Mouse (Mus musculus): ENCODE results near the gene Slc7a8. TPM values are rescaled to one million over a fixed set of nuclear protein-coding genes. Genes with fewer than 3 reads are reported as not detected.

Gene Slc7a8
- total RNA-seq, 2 experiments from 2014 or later: 6.5 to 8.8 TPM

- no peak for DNase-seq (ENCODE audit: low spot score in 2 of 2)
These were observed 44.1 kb downstream of the Slc7a8 start for GRCm38 (mm10) chr14:54737634-54738033.

- DNase-seq (ENCODE audit: low spot score in 2 of 2): no peak
These were observed 44.9 kb downstream of the Slc7a8 start for GRCm38 (mm10) chr14:54736555-54737552.

GRCm38 (mm10) chr14:54735221-54735620 lies 46.5 kb downstream of the Slc7a8 start:
- DNase-seq (ENCODE audit: low spot score in 2 of 2): no peak

- DNase-seq (ENCODE audit: low spot score in 2 of 2): no peak
These were observed 47.7 kb downstream of the Slc7a8 start for GRCm38 (mm10) chr14:54734004-54734403.

- DNase-seq (ENCODE audit: low spot score in 2 of 2): no peak
These were observed 49.5 kb downstream of the Slc7a8 start for GRCm38 (mm10) chr14:54732206-54732605.

GRCm38 (mm10) chr14:54730305-54730704 lies 51.4 kb downstream of the Slc7a8 start:
- no peak for DNase-seq (ENCODE audit: low spot score in 2 of 2)

GRCm38 (mm10) chr14:54728823-54729653 lies 52.7 kb downstream of the Slc7a8 start:
- DNase-seq (ENCODE audit: low spot score in 2 of 2): no peak

- no peak for DNase-seq (ENCODE audit: low spot score in 2 of 2)
These were observed 54.2 kb downstream of the Slc7a8 start for GRCm38 (mm10) chr14:54727565-54727964.

GRCm38 (mm10) chr14:54724049-54724448 lies 57.7 kb downstream of the Slc7a8 start:
- DNase-seq (ENCODE audit: low spot score in 2 of 2): no peak

- no peak for DNase-seq (ENCODE audit: low spot score in 2 of 2)
These were observed 60.0 kb downstream of the Slc7a8 start for GRCm38 (mm10) chr14:54721711-54722110.

- no peak for DNase-seq (ENCODE audit: low spot score in 2 of 2)
These were observed 60.9 kb downstream of the Slc7a8 start for GRCm38 (mm10) chr14:54720654-54721350.

GRCm38 (mm10) chr14:54720041-54720440 lies 61.7 kb downstream of the Slc7a8 start:
- DNase-seq (ENCODE audit: low spot score in 2 of 2): no peak

GRCm38 (mm10) chr14:54715402-54715801 lies 66.3 kb downstream of the Slc7a8 start:
- no peak for DNase-seq (ENCODE audit: low spot score in 2 of 2)

- DNase-seq (ENCODE audit: low spot score in 2 of 2): no peak
These were observed 67.1 kb downstream of the Slc7a8 start for GRCm38 (mm10) chr14:54714617-54715081.

- DNase-seq (ENCODE audit: low spot score in 2 of 2): peak in 1 of 2 experiments; percentile 40
These were observed 67.6 kb downstream of the Slc7a8 start for GRCm38 (mm10) chr14:54714121-54714520.

GRCm38 (mm10) chr14:54712861-54713260 lies 68.9 kb downstream of the Slc7a8 start:
- no peak for DNase-seq (ENCODE audit: low spot score in 2 of 2)

- no peak for DNase-seq (ENCODE audit: low spot score in 2 of 2)
These were observed 69.7 kb downstream of the Slc7a8 start, which contains the start of gene Cebpe for GRCm38 (mm10) chr14:54712074-54712473. TSS of gene Cebpe (minus strand) at chr14:54712174.

GRCm38 (mm10) chr14:54709054-54709453 lies 72.7 kb downstream of the Slc7a8 start:
- no peak for DNase-seq (ENCODE audit: low spot score in 2 of 2)

GRCm38 (mm10) chr14:54706589-54707320 lies 75.0 kb downstream of the Slc7a8 start:
- no peak for DNase-seq (ENCODE audit: low spot score in 2 of 2)

- DNase-seq (ENCODE audit: low spot score in 2 of 2): no peak
These were observed 75.9 kb downstream of the Slc7a8 start for GRCm38 (mm10) chr14:54705844-54706243.
